Mouse (Mus musculus) T-helper 17 cell (primary cell): Measurements from ENCODE around the gene 2010111I01Rik.
"Not testable (repeated sequence)": the region's sequence is repeated elsewhere in the genome, so short reads cannot be mapped to it uniquely, and the experiment has no call there.

Experiments used
- in situ Hi-C, 2 experiments: fragments of 300-600 bp; cut with MboI, MseI; formaldehyde crosslinking; loops; 1 replicate in 1 of 2; 2 replicates in 1 of 2; pipeline ENCODE4 v1.15.1; 2025; ENCODE audit warnings: high pct_unique_total_duplicates in 2 of 2

Gene 2010111I01Rik

DNA sequence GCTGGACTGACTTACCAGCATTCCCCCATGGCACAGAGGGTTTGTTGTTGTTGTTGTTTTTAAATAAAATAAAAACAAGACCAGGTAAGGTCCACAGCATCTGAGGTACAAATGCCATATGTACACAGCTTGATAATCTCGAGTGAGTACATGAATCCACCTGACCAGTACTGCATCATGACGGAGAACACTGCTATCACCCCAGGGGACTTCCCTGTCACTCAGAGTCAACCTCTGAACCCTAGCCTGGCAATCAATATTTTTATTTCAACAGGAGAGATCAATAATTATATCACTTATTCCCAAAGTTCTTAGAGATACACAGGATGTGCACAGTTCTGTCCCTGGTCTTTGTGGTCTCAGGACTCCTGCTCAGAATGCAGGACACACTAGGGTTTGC is 361.3 kb downstream of the 2010111I01Rik start:
- in situ Hi-C loops: loop anchor here in 1 of 2 experiments (5.0 kb wide), 2 partner anchors 279 to 404 kb away; no protein-coding TSS in a partner anchor

GRCm38 (mm10) chr13:63330236-63330860 is 365.7 kb downstream of the 2010111I01Rik start:
- in situ Hi-C loops: loop anchor here in 1 of 2 experiments (5.0 kb wide), 2 partner anchors 283 to 408 kb away; no protein-coding TSS in a partner anchor

GRCm38 (mm10) chr13:63331379-63331778 is 366.7 kb downstream of the 2010111I01Rik start:
- in situ Hi-C loops: loop anchor here in 1 of 2 experiments (5.0 kb wide), 2 partner anchors 284 to 409 kb away; no protein-coding TSS in a partner anchor

DNA sequence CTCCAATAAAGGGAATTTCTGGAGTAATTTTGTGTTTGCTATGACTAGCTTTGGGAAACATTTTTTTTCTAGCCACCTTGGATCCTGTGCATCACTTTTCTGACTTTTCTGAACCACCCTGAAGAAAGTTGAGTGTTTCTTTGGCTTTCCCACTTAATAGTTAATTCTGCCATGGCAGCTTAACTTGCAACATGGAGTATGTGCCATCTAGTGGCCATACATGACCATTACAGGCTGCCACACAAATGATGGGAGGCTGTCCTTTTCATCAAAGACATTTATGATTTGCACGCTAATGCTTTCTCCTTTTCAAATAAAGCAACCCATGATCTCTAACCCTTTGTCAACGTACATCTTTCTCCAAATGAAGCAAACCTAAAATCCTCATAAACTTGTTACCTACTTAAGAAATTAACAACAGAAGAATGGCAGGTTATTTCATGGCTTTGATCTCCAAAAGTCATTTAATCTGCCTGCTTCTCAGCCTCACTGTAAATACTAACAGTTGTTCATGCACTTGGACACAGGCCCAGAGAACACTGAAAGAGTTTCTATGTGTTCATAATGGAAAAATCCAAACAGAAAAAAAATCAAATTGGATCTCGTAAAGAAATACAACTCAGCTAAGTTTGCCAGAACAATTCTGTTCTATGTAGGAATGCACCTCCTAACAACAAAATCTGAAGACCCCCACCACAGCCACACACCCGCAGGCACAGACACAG is 368.0 kb downstream of the 2010111I01Rik start:
- in situ Hi-C loops: loop anchor here in 1 of 2 experiments (5.0 kb wide), 2 partner anchors 285 to 410 kb away; no protein-coding TSS in a partner anchor

DNA sequence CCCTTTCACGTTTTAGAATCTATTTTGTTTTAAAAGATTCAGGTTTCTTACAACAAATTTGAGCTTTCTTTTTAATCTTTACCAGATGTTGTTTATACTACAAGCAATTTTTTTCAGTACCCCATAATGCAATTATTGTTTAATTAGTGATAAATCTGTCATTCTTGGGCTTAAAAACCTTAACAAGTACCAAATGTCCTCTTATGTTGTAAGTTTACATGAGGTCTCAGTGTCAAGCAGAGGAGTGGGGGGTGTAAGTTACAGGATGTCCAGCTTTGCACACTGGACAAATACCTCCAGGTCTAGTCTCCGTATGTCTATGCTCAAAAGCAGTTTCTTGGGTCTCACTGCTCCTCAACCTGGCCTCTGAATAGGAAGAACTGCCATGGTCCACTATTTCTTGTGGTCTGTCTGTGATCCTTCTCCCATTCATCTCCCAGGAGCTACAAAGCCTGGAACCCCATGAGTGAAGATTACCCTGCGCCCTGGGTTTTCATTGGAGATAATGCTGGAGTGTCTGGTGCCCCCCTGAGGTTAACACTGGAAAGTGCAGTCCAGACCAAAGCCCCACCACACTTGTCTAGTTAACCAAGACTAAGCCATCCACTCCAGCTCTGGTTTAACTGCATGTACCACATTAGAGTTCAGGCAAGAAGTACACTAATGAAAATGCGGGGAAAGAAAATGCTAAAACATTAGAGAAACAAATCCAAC is 370.9 kb downstream of the 2010111I01Rik start:
- in situ Hi-C loops: no loop called here

DNA sequence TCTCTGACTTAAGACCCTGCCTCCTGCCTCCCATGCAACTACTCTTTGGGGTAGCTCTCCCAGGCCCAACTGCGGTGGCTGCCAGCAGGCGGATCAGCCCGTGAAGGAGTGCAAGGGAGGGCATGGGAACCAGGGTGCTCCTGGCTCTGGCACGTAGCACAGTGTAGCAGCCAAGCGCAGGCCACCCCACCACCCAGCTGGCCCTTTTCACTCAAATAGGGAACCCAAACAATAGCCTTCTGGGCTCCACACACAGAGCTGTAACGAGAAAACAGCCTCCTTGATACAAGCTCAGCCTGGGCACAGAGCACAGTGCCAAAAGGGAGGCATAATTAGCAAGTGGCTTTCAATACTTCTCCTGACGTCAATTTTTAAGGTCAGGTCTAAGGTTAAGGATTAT is 371.6 kb downstream of the 2010111I01Rik start:
- in situ Hi-C loops: no loop called here

GRCm38 (mm10) chr13:63337239-63337960 is 372.7 kb downstream of the 2010111I01Rik start:
- in situ Hi-C loops: no loop called here

DNA sequence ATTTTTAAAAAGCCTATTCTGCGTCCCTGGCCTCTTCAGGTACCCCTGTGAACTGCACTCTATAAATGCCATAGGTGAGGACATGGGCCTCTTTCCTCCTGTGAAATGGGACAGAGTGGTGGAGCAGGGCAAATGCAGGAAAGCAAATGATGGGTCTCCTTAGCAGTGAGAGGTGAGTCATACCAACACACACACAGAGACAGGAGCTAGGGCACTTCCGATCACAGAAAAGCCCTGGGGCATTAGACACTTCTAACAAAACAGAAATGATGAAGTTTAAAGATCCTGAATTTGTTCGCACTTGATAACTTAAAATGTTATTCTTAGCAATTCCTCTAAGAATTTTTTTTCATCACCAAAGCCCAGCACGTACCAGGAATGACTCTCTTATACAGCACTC is 375.3 kb downstream of the 2010111I01Rik start:
- in situ Hi-C loops: no loop called here

DNA sequence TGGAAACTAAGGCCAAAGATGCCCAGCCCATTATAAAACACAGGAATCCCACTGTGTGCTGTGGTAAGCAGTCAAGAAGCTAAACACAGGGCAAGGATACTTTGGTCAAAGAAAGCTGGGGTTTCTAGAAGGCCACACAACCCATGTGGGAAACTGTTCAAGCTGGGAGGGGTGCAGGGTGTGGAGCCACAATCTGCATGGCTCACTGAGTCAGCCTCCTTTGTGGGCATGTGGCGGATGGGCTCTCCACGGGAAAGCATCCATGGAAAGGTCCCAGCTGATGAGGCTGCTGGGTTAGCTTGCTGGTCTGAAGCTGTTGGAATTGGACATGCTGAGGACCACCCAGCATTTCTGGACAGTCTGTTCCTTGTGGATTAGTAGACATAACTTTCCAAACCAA is 378.1 kb downstream of the 2010111I01Rik start:
- in situ Hi-C loops: no loop called here

- in situ Hi-C loops: no loop called here
Measured at GRCm38 (mm10) chr13:63344481-63344880, 379.8 kb downstream of the 2010111I01Rik start.

DNA sequence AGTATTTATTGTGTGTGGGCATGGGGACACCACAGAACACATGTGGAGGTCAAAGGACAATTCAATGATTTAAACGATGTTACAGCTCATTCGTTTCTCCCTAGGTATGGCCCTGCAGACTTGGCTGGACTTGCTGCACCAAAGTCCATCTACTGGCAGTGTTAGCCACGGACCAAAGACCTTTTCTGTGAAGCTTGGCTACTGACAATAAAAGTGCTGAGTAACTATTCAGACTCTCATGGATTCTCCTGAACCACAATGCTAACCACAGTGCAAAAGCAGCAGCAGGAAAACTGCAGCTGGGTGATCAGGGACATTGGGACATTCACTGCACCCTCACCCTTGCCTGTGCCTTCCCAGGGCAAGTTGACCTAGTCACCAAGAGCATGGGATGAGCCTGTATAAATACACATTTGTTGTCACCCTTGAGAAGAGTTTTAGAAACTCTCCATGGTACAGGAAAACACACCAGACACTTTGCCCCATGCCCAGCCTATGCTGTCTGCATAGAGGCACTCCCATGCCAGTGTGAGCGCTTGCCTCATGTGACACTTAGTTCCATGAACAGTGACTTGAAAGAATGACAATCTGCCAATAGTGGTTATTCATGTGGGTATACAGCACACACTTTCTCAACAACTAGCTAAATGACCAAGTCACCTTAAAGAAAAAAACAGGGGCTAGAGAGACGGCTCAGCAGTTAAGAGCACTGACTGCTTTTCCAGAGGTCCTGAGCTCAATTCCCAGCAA is 381.0 kb downstream of the 2010111I01Rik start:
- in situ Hi-C loops: no loop called here

DNA sequence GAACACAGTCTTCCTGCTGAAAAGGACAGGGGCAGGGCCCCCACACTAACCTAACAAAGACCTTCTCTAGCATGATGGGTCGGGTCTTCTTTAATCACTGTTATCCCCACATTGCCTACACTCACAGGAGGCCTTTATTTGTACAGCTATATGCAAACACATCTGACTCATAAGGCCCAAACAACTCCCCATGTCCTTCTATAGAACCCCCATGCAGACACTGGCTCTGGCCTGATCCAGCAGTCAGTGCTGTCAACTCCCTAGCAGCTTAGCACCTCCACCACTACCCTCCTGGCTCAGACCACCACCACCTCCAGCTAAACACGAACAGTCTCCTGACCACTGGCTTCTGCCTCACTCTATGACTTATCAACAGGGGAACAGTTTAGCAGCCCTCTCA is 382.9 kb downstream of the 2010111I01Rik start:
- in situ Hi-C loops: no loop called here

- in situ Hi-C loops: no loop called here
Measured at GRCm38 (mm10) chr13:63350076-63350475, 385.4 kb downstream of the 2010111I01Rik start.

- in situ Hi-C loops: not testable (repeated sequence)
Measured at GRCm38 (mm10) chr13:63353312-63353711, 388.6 kb downstream of the 2010111I01Rik start.

DNA sequence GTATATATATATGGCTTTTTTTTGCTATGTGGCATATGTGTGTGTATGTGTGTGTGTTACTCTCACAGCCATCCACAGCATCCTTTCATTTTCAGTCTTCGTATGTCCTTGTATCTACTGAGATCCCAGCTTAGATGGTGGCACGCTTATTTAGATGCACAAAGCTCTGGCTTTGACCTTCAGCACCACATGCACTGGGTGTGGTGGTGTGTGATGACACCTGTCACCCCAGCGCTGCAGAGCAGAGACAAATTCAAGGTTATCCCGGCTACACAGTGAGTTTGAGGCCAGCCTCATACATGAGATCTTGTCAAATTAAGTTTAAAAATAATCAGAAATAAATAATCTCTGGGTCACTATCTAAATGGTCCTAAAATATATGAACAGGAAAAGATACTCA is 391.4 kb downstream of the 2010111I01Rik start:
- in situ Hi-C loops: no loop called here

GRCm38 (mm10) chr13:63356558-63356957 is 391.9 kb downstream of the 2010111I01Rik start:
- in situ Hi-C loops: no loop called here

- in situ Hi-C loops: no loop called here
Measured at GRCm38 (mm10) chr13:63359393-63359792, 394.7 kb downstream of the 2010111I01Rik start.

DNA sequence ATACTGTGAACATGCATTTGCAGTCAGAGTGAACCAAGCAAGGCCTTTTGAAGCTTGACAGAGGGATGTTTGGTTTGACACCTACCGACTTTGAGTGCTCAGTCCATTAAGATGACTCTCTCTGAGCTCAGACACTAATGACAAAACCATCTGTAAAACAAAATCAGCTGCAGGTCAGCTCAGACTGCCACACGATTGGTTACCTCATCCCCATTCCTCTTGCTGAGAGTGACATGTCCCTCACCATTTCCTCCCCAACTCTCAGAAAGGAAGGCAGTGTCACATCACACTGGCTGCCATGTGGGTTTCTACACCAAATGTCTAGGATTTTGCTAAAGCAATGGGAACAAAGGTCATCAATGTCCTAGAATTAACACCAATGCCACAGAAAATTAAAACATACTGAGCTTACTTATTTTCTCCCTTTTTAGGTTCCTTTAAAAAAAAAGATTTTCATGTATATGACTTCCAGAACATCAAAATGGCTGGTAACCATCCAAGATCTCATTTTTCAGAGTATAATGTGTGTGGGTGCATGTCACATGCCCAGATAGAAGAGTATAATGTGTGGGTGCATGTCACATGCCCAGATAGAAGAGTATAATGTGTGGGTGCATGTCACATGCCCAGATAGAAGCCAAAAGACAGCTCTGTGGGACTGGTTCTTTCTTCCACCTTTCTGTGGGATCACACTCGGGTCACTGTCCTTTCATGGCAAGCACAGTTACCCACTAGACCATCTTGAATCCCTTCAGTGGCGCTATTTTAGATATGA is 395.6 kb downstream of the 2010111I01Rik start:
- in situ Hi-C loops: no loop called here

GRCm38 (mm10) chr13:63361755-63362154 is 397.1 kb downstream of the 2010111I01Rik start:
- in situ Hi-C loops: no loop called here
